Mouse (Mus musculus): ENCODE data around the gene Tufm.
A peak's percentile ranks its signal among the peaks of the same experiment; 100 is the strongest.
"Not testable (repeated sequence)": the region's sequence is repeated elsewhere in the genome, so short reads cannot be mapped to it uniquely, and the experiment has no call there.

Tufm gene

GRCm38 (mm10) chr7:126465246-126466030 lies 21.7 kb upstream of the Tufm start:
- DNase-seq (ENCODE audit: low read depth, low spot score): no peak

GRCm38 (mm10) chr7:126466116-126466515 lies 21.0 kb upstream of the Tufm start:
- DNase-seq (ENCODE audit: low read depth, low spot score): no peak

- DNase-seq (ENCODE audit: low read depth, low spot score): no peak
Observed at GRCm38 (mm10) chr7:126466707-126467106, 20.5 kb upstream of the Tufm start.

GRCm38 (mm10) chr7:126467271-126467670 lies 19.9 kb upstream of the Tufm start:
- no peak for DNase-seq (ENCODE audit: low read depth, low spot score)

GRCm38 (mm10) chr7:126467834-126468627 lies 19.1 kb upstream of the Tufm start:
- no peak for DNase-seq (ENCODE audit: low read depth, low spot score)

GRCm38 (mm10) chr7:126470077-126470476 lies 17.1 kb upstream of the Tufm start:
- DNase-seq (ENCODE audit: low read depth, low spot score): no peak

GRCm38 (mm10) chr7:126471361-126471760 lies 15.8 kb upstream of the Tufm start:
- DNase-seq (ENCODE audit: low read depth, low spot score): no peak

- DNase-seq (ENCODE audit: low read depth, low spot score): no peak
Observed at GRCm38 (mm10) chr7:126471853-126472252, 15.3 kb upstream of the Tufm start.

GRCm38 (mm10) chr7:126472306-126472705 lies 14.9 kb upstream of the Tufm start:
- DNase-seq (ENCODE audit: low read depth, low spot score): no peak

- no peak for DNase-seq (ENCODE audit: low read depth, low spot score)
Observed at GRCm38 (mm10) chr7:126472713-126473112, 14.4 kb upstream of the Tufm start.

- DNase-seq (ENCODE audit: low read depth, low spot score): no peak
Observed at GRCm38 (mm10) chr7:126473470-126474086, 13.6 kb upstream of the Tufm start.

GRCm38 (mm10) chr7:126474486-126474955 lies 12.6 kb upstream of the Tufm start:
- no peak for DNase-seq (ENCODE audit: low read depth, low spot score)

GRCm38 (mm10) chr7:126474993-126475581 lies 12.1 kb upstream of the Tufm start, which contains the start of gene Sh2b1:
Gene Sh2b1 (minus strand): TSS chr7:126475424.
- DNase-seq (ENCODE audit: low read depth, low spot score): peak; percentile 88

- no peak for DNase-seq (ENCODE audit: low read depth, low spot score)
Observed at GRCm38 (mm10) chr7:126481699-126482098, 5.5 kb upstream of the Tufm start.

- DNase-seq (ENCODE audit: low read depth, low spot score): peak; percentile 62
Observed at GRCm38 (mm10) chr7:126482392-126482871, 4.7 kb upstream of the Tufm start.

- DNase-seq (ENCODE audit: low read depth, low spot score): not testable (repeated sequence)
Observed at GRCm38 (mm10) chr7:126487617-126488385, 640 bp downstream of the Tufm start.

GRCm38 (mm10) chr7:126491005-126491404 lies 3.8 kb downstream of the Tufm start:
- DNase-seq (ENCODE audit: low read depth, low spot score): no peak

GRCm38 (mm10) chr7:126491973-126492372 lies 4.8 kb downstream of the Tufm start:
- DNase-seq (ENCODE audit: low read depth, low spot score): no peak

- DNase-seq (ENCODE audit: low read depth, low spot score): no peak
Observed at GRCm38 (mm10) chr7:126494120-126494519, 7.0 kb downstream of the Tufm start.

GRCm38 (mm10) chr7:126496475-126496874 lies 9.3 kb downstream of the Tufm start:
- no peak for DNase-seq (ENCODE audit: low read depth, low spot score)

- DNase-seq (ENCODE audit: low read depth, low spot score): no peak
Observed at GRCm38 (mm10) chr7:126497966-126498365, 10.8 kb downstream of the Tufm start.

Measured in embryo, embryonic 11.5 days (tissue).